Mouse (Mus musculus): ENCODE results near the gene Snrpa1. TPM values are rescaled to one million over a fixed set of nuclear protein-coding genes. Genes with fewer than 3 reads are reported as not detected.

Gene Snrpa1
- total RNA-seq, 2 experiments from 2014 or later, result 41.9 to 50.3 TPM

GRCm38 (mm10) chr7:66111211-66111610 lies 52.4 kb downstream of the Snrpa1 start:
- no peak for DNase-seq (ENCODE audit: low spot score in 2 of 2)

GRCm38 (mm10) chr7:66113561-66113960 lies 54.8 kb downstream of the Snrpa1 start:
- DNase-seq (ENCODE audit: low spot score in 2 of 2), result no peak

GRCm38 (mm10) chr7:66115821-66116343 lies 57.1 kb downstream of the Snrpa1 start:
- DNase-seq (ENCODE audit: low spot score in 2 of 2), result no peak

GRCm38 (mm10) chr7:66116906-66117482 lies 58.2 kb downstream of the Snrpa1 start:
- DNase-seq (ENCODE audit: low spot score in 2 of 2), result no peak

- DNase-seq (ENCODE audit: low spot score in 2 of 2), result no peak
Observed at GRCm38 (mm10) chr7:66118046-66118445, 59.2 kb downstream of the Snrpa1 start.

GRCm38 (mm10) chr7:66118796-66119195 lies 60.0 kb downstream of the Snrpa1 start:
- DNase-seq (ENCODE audit: low spot score in 2 of 2), result no peak

- DNase-seq (ENCODE audit: low spot score in 2 of 2), result no peak
Observed at GRCm38 (mm10) chr7:66120139-66120538, 61.3 kb downstream of the Snrpa1 start.

GRCm38 (mm10) chr7:66120702-66121396 lies 62.0 kb downstream of the Snrpa1 start:
- no peak for DNase-seq (ENCODE audit: low spot score in 2 of 2)

Other genes starting within 250 kb of the Snrpa1 start
- 10 to 100 TPM; 10.8 to 11.6 TPM for gene Pcsk6, start 197.3 kb upstream of the Snrpa1 start, total RNA-seq (2021)
- gene Gm45213, start 15.4 kb upstream of the Snrpa1 start, total RNA-seq (2021), result not detected
- 10 to 100 TPM; 53.0 to 58.2 TPM for gene Selenos, start 20.6 kb downstream of the Snrpa1 start, total RNA-seq (2021)
- 10 to 100 TPM; 23.6 to 25.2 TPM for gene Chsy1, start 50.5 kb downstream of the Snrpa1 start, total RNA-seq (2021)

Data from layer of hippocampus, postnatal 10 days (tissue).